Mouse (Mus musculus) embryonic facial prominence, embryonic 12.5 days (tissue): ENCODE data around the gene Ikzf1. TPM values are rescaled to one million over a fixed set of nuclear protein-coding genes. Genes with fewer than 3 reads are reported as not detected.
A peak's percentile ranks its signal among the peaks of the same experiment; 100 is the strongest.

Experiments
- ATAC-seq: fragments of 200-750 bp; cut with Nextera tagmentation; 2 replicates; pipeline ENCODE4 v1.8.0; 2017; ENCODE audit not compliant: insufficient number of reproducible peaks, insufficient read depth, low FRiP score, low TSS enrichment
- H3K27ac ChIP-seq: fragments of 300-500 bp; sonication (generic); 2 replicates; pipeline ENCODE4 v1.5.1; 2016; ENCODE audit warnings: mild to moderate bottlenecking
- H3K27me3 ChIP-seq: fragments of 300-500 bp; sonication (generic); 2 replicates; pipeline ENCODE4 v1.6.1; 2016; ENCODE audit warnings: mild to moderate bottlenecking, moderate library complexity
- H3K36me3 ChIP-seq: fragments of 300-500 bp; sonication (generic); 2 replicates; pipeline ENCODE4 v1.6.1; 2016; ENCODE audit warnings: mild to moderate bottlenecking
- H3K4me1 ChIP-seq: fragments of 300-500 bp; sonication (generic); 2 replicates; pipeline ENCODE4 v1.6.1; 2016
- H3K4me2 ChIP-seq: fragments of 300-500 bp; sonication (generic); replicated peaks from 2 replicates; pipeline ENCODE4 v1.6.1; 2016; ENCODE audit warnings: mild to moderate bottlenecking, moderate library complexity
- H3K4me3 ChIP-seq: fragments of 300-500 bp; sonication (generic); 2 replicates; pipeline ENCODE4 v1.5.1; 2016; ENCODE audit warnings: mild to moderate bottlenecking
- H3K9ac ChIP-seq: fragments of 300-500 bp; sonication (generic); 2 replicates; pipeline ENCODE4 v1.6.1; 2016; ENCODE audit warnings: mild to moderate bottlenecking, moderate library complexity
- H3K9me3 ChIP-seq: fragments of 300-500 bp; sonication (generic); 2 replicates; pipeline ENCODE4 v1.6.1; 2016; ENCODE audit warnings: mild to moderate bottlenecking, moderate library complexity
- WGBS: fragments of 180-500 bp; shearing (Covaris S2); methylation state at CpG from one replicate; pipeline ENCODE4 v1.1.7; 2016; 5-methylcytosine and 5-hydroxymethylcytosine counted together
- polyA plus RNA-seq: library from polyadenylated mRNA; unstranded; fragments of >200 nt; fragmentation: Nextera tagmentation; extraction: Ambion mirVana; gene quantifications from 2 replicates; pipeline ENCODE4 v1.2.1, GENCODE M21; 2016

Gene Ikzf1
- 0.84 and 1.3 TPM in 2 replicates for polyA plus RNA-seq

DNA sequence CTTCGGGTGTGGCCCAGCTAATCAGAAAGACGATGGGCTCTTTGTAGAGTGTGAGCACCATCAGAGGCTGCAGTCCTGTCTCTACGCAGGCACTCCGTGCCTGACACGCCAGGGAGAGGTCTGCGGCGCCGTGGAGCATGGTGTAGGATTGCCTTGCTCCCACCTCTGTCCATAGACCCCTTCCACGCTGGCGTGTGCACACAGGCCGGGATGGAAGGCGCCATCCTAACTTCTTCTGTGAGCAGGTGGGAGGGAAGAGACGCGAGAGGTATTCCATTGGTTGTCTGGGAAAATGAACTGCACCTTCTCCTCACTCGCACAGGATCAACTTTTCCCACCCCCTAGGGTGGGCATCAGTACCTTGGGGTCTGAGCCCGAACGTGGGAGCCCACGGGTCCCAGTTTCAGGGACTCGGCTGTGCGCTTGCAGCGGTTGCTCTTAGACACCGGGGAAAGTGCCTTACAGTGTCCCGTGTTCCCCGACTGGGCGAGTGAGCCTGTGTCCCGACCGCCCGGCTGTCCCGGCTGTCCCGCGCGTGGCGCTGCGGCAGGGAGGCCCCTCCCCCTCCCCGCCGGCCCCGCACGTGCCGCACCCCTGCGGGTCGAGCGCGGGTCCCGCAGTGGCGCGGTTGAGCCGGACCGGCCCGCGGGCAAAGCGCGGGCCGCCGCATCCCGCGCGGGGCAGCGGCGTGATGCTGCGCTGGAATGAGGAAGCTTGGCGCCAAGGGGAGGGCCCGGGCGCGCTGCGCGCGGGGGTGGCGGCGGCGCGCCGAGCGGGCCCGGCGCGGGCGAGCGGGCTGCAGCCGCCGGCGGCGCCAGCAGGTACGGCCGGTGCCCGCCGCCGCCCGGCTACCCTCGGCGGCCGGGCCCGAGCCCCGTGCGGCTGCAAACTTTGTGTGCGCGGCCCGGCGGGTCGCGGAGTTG, at the start of gene Ikzf1:
Ikzf1 (plus strand) TSS at position 74 of the 923 bp plus-strand sequence.
- peaks cover 50% of the 10 kb centered on the region for H3K27me3 ChIP-seq

GRCm38 (mm10) chr11:11644303-11644702, 40.5 kb upstream of the Ikzf1 start:
- Histone ChIP-seq H3K9ac (no peak overlapping the region), H3K36me3 (no peaks in the 10 kb centered on the region), H3K4me2 (no peak overlapping the region), H3K27me3 (no peaks in the 10 kb centered on the region), H3K4me1 (no peaks in the 10 kb centered on the region), H3K9me3 (no peaks in the 10 kb centered on the region), H3K4me3 (no peak overlapping the region), H3K27ac (no peak overlapping the region)
- ATAC-seq, result 0 out of 2 replicates have a peak, but pooled peaks have one; percentile 47

More for the DNA sequence above, at the start of gene Ikzf1:
- H3K4me2 ChIP-seq, result peak within 1 kb of the TSS; percentile 97
- H3K27ac ChIP-seq, result no peak within 1 kb of the TSS
- no peaks in the 10 kb centered on the region for H3K9me3 ChIP-seq
- peak within 1 kb of the TSS; percentile 56 for H3K9ac ChIP-seq
- 1% methylated on average over 98 of the region's 100 CpGs for WGBS
- peaks cover 3% of the 10 kb centered on the region; the same call in 1 of the 2 replicates for H3K4me1 ChIP-seq
- H3K36me3 ChIP-seq, result no peaks in the 10 kb centered on the region
- peak; percentile 71 for ATAC-seq
- peak within 1 kb of the TSS; percentile 63 for H3K4me3 ChIP-seq

GRCm38 (mm10) chr11:11656388-11656787, 28.4 kb upstream of the Ikzf1 start:
- Histone ChIP-seq H3K27ac (no peak overlapping the region), H3K4me2 (no peak overlapping the region), H3K9ac (no peak overlapping the region), H3K9me3 (no peaks in the 10 kb centered on the region), H3K27me3 (no peaks in the 10 kb centered on the region), H3K4me1 (no peaks in the 10 kb centered on the region), H3K36me3 (no peaks in the 10 kb centered on the region), H3K4me3 (no peak overlapping the region)
- no peak for ATAC-seq
- 85% methylated on average over 3 of the region's 3 CpGs for WGBS

DNA sequence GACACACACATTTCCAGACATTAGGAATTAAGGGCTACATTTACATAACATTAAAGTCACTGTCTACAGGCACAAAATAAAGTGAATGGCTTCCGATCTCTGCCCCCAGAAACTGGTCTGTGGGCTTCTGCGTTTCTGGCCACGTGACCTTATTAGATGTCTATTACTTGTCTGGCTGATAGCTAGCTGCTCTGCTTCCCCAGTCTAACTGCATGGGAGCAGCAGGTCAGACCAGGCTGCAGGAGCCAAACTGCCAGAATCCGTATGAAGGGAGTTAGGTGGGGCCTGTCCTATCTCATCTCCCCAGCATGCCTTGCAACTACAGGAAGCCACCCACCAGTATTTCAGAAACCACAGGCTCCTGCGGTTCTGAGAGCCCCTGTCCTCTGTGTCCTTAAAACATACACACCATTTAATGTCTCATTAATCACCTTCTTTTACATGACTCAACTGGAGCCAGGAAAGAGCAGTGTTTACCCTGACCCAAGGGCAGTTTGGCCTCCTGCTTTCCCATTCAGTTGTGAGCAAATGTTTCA, 27.7 kb upstream of the Ikzf1 start:
- Histone ChIP-seq H3K4me3 (no peak overlapping the region), H3K9ac (no peak overlapping the region), H3K9me3 (no peaks in the 10 kb centered on the region), H3K27ac (no peak overlapping the region), H3K4me2 (no peak overlapping the region), H3K36me3 (no peaks in the 10 kb centered on the region), H3K4me1 (no peaks in the 10 kb centered on the region), H3K27me3 (no peaks in the 10 kb centered on the region)
- no peak for ATAC-seq
- WGBS, result 71% methylated on average over 5 of the region's 5 CpGs

DNA sequence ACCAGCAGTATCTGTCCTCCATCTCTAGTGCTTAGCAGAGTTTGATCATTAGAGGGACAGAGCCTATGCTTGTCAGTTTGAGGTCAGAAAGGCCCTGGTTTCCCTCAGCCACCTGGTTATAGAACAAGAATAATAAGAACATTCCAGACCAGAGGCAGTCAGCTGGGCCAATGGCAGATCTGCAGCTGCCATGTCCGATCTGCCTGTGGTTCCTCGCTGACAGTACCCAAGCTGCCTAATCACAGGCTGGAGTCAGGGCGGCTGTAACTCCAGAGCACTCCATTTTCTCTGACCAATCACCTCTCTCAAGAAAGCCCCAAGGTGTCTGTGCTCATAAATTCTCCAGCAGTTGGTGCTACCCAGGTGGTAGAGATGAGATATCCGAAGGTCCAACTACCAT, 27.2 kb upstream of the Ikzf1 start:
- Histone ChIP-seq H3K36me3 (no peaks in the 10 kb centered on the region), H3K27me3 (no peaks in the 10 kb centered on the region), H3K9ac (no peak overlapping the region), H3K4me2 (no peak overlapping the region), H3K4me1 (no peaks in the 10 kb centered on the region), H3K9me3 (no peaks in the 10 kb centered on the region), H3K4me3 (no peak overlapping the region), H3K27ac (no peak overlapping the region)
- 88% methylated on average over 4 of the region's 4 CpGs for WGBS
- no peak for ATAC-seq

GRCm38 (mm10) chr11:11658834-11659233, 26.0 kb upstream of the Ikzf1 start:
- Histone ChIP-seq H3K9ac (no peak overlapping the region), H3K4me1 (no peaks in the 10 kb centered on the region), H3K4me3 (no peak overlapping the region), H3K9me3 (no peaks in the 10 kb centered on the region), H3K4me2 (no peak overlapping the region), H3K27me3 (no peaks in the 10 kb centered on the region), H3K27ac (no peak overlapping the region), H3K36me3 (no peaks in the 10 kb centered on the region)
- ATAC-seq, result no peak
- WGBS, result 77% methylated on average over 4 of the region's 4 CpGs

- WGBS, result 79% methylated on average over 4 of the region's 4 CpGs
- no peak overlapping the region for H3K4me2 ChIP-seq
- no peaks in the 10 kb centered on the region for H3K27me3 ChIP-seq
- H3K27ac ChIP-seq, result no peak overlapping the region
- no peak overlapping the region for H3K4me3 ChIP-seq
- ATAC-seq, result no peak
- no peaks in the 10 kb centered on the region for H3K4me1 ChIP-seq
- no peaks in the 10 kb centered on the region for H3K9me3 ChIP-seq
- H3K9ac ChIP-seq, result no peak overlapping the region
- no peaks in the 10 kb centered on the region for H3K36me3 ChIP-seq
Measured at GRCm38 (mm10) chr11:11660651-11661050, 24.2 kb upstream of the Ikzf1 start.

DNA sequence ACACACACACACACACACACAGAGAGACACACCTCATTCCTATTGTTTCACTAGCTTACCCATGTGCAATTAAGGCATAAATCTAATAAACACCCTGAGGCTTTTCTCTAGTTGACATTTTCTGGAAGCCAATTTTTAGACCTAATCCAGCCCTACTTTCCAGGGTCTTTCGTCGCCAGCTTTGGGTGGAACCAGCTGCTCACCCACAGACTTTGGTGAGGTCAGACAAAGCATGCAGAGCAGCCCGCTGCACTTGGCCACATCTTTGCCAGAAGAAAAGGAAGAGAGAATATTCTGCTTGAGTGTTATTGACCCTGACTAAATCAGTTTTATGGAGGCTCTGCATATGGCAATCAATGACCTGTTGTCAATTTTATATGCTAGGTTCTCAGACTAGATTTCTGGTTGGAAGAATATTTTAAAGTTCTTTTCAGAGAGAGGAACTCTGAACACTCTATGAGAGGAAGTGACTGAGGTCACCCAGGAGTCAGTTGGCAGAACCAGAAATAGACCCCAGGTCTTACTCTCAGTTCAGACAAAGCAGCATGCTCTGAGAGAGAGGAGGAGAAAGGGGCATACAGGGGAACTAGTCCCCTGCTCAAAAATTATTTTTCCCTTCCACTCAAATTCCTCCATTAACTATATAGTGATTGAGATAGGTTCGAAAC, 17.4 kb upstream of the Ikzf1 start:
- 86% methylated on average over 4 of the region's 4 CpGs for WGBS
- ATAC-seq, result no peak

DNA sequence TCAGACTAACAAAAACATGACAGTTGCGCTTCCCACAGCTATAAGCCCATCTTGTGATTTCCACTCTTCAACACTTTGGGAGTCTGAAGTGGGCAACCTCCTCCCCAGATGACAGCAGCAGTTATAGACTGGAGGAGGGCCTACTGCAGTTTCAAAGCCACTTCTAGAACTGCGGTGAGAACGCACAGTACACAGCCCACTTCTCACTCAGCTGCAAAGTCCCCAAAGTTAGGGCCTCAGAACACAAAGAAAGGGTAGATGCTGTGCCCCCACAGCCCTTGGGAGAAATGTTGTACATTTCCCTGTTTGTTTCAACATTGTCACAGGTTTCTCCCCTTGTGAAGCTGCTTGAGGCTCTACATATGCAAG, 16.9 kb upstream of the Ikzf1 start:
- Histone ChIP-seq H3K4me2 (no peak overlapping the region), H3K27ac (no peak overlapping the region), H3K9me3 (no peaks in the 10 kb centered on the region), H3K36me3 (no peaks in the 10 kb centered on the region), H3K4me3 (no peak overlapping the region), H3K4me1 (no peaks in the 10 kb centered on the region), H3K9ac (no peak overlapping the region), H3K27me3 (no peaks in the 10 kb centered on the region)
- ATAC-seq, result no peak
- WGBS, result 94% methylated on average over 3 of the region's 3 CpGs

More for the DNA sequence above, 17.4 kb upstream of the Ikzf1 start:
- Histone ChIP-seq H3K4me1 (no peaks in the 10 kb centered on the region), H3K9ac (no peak overlapping the region), H3K9me3 (no peaks in the 10 kb centered on the region), H3K27ac (no peak overlapping the region), H3K4me3 (no peak overlapping the region), H3K36me3 (no peaks in the 10 kb centered on the region), H3K4me2 (no peak overlapping the region), H3K27me3 (no peaks in the 10 kb centered on the region)

DNA sequence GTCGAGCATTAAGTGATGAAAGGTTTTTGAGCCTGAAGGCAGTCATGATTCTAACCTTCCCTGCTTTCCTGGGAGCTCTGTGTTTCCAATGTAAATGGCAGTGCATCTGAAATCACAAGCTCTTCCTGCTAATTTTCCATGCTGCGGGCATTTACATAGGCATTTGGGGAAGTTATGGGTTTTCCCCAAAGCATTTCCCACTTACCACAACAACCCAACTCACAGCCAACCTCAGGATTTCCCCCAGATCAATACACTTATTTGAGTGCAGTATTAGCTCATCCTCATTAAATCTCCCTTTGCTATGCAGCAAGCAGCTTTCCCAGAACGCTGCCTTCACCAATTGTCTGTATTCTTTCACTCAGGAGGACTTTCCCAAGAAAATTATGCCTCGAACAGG, 11.8 kb upstream of the Ikzf1 start:
- 66% methylated on average over 4 of the region's 4 CpGs for WGBS
- Histone ChIP-seq H3K4me1 (no peaks in the 10 kb centered on the region), H3K4me3 (no peak overlapping the region), H3K4me2 (no peak overlapping the region), H3K9ac (no peak overlapping the region), H3K27me3 (no peaks in the 10 kb centered on the region), H3K36me3 (no peaks in the 10 kb centered on the region), H3K9me3 (no peaks in the 10 kb centered on the region), H3K27ac (no peak overlapping the region)
- ATAC-seq, result no peak

- H3K4me1 ChIP-seq, result no peaks in the 10 kb centered on the region
- H3K27me3 ChIP-seq, result no peaks in the 10 kb centered on the region
- ATAC-seq, result no peak
- H3K27ac ChIP-seq, result no peak overlapping the region
- no peak overlapping the region for H3K4me2 ChIP-seq
- no peaks in the 10 kb centered on the region for H3K36me3 ChIP-seq
- H3K9me3 ChIP-seq, result no peaks in the 10 kb centered on the region
- H3K4me3 ChIP-seq, result no peak overlapping the region
- no peak overlapping the region for H3K9ac ChIP-seq
Measured at GRCm38 (mm10) chr11:11675063-11675462, 9.7 kb upstream of the Ikzf1 start.
